Mouse (Mus musculus): ENCODE results near the gene Tnn.

Tnn gene

GRCm38 (mm10) chr1:160153480-160153879, at the start of gene Tnn:
Gene Tnn (minus strand): TSS chr1:160153580.
- DNase-seq (ENCODE audit: low spot score in 2 of 2): no peak

DNA sequence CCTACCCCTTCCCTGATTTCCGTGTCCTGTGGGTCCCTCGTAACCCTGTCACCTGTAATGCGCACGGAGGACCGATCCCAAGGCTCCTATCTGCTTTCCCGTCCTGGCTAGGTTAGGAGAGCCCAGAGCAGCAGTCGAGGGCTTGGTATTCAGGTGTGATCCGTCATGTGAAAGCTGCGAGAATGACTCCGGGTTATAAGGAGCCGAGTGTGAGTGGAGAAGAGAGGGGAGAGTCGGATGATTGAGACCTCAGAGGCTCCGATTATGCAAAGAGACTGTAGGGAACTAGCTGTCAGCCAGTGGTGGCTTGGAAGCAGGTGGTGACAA, 41.9 kb upstream of the Tnn start:
- no peak for DNase-seq (ENCODE audit: low spot score in 2 of 2)

DNA sequence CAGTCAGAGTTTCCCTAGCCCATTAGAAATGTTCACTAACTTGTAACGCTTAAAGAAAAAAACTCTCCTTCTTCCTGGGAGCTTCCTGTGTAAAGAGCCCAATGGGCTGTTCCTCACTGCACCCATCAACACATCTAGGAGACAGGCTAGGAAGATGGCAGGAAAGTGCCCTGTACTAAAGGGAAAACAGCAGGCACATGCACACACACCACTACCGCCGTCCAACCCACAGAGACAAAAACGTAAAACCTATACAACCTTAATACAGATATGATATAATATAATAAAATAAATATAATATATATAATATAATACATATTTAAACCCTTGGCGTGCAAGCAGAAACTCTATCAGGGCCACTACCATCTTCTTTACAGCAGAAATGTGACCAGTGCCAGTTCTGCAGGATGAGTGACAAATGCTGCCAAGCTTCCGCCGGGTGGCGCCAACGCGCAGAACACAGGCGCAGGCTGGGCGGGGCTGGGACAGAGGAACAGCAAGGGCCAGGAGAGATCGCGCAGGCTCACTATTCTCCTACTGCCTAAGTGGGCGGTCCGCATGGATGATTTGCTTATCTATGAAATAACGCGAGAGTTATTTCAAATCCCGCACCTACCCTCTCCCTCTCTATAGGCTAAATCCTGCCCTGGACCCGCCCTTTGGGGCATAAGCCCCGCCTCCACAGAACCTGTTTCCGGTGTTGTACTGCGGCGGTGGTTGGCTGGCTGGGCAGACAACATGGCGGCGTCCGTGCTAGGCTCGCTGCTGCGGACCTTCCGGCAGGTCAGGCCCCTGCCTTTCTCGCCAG, 41.4 kb upstream of the Tnn start, which contains the start of gene Mrps14:
Gene Mrps14, plus strand, starts transcription at position 687 of the 808 bp plus-strand sequence.
- DNase-seq (ENCODE audit: low spot score in 2 of 2): peak; percentile 97 to 99

DNA sequence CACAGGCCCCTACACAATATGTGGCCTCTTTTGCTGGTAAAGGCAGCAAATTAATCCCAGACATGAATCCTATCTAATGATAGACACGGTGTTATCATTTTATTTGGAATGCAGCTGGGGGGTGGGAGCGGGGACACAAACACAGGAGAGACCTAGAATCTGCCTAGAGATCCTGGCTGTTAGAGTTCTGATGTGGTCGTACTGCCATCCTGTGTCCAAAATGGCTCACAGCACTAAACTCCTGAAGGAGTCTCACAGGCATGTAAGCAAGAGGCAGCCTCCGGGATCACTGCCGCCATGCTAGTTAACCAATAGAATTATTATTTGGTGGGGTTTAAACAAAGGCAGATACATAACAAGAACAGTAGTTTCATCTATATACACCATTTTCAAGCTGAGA, 31.1 kb upstream of the Tnn start:
- no peak for DNase-seq (ENCODE audit: low spot score in 2 of 2)

DNA sequence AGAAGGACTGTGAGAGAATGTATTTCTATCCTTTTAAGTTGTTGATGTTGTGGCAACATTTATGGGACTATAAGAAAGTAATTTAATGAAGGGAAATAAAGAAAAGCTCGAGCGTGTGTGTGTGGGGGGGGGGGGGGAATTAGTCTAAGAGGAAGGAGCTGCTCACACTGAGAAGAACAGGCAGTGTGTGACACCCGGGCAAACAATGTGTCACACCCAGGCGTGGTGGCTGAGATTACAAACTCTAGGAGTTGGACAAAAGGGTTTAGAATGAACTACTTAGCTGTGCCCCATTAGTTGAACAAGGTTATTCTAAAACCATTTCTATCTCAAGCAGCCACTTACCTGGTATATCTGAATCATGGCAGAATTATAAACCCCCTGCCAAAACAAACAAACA, 27.8 kb upstream of the Tnn start:
- no peak for DNase-seq (ENCODE audit: low spot score in 2 of 2)

DNA sequence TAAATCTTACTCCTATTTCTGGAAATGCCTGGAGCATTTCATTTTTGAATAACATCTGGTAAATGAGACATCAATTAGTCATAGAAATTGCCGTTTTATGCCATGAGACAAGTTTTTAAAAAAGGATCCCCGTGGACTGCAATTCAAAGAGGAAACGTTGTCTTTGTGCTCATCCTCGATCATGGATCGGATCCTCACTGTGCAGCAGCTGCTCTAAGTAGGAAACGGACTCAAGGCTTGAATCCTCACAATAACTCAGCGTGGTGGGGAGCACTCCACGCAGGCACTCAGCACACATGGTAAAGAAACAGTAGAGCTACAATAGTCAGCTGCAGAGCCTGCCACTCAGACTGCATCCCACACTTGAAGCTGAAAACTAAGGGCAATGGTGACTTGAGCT, 23.5 kb upstream of the Tnn start:
- no peak for DNase-seq (ENCODE audit: low spot score in 2 of 2)

DNA sequence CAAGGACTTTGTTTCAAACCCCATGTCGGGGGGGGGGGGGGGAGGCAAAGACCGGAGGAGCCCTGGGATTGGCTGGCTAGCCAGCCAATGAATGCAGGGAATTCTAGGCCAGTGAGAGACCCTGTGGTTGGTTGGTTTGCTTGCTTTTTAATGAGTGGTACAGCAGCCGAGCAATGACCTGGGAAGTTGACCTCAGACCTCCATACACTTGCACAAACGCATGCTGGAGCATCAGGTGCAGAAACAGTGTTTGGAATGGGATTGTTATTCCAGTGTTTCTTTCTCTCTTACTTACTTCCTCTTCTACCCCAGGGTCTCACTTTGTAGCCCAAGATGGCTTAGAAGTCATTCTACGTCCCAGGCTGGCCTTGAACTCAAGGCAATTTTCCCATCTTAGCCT, 13.2 kb upstream of the Tnn start:
- no peak for DNase-seq (ENCODE audit: low spot score in 2 of 2)

DNA sequence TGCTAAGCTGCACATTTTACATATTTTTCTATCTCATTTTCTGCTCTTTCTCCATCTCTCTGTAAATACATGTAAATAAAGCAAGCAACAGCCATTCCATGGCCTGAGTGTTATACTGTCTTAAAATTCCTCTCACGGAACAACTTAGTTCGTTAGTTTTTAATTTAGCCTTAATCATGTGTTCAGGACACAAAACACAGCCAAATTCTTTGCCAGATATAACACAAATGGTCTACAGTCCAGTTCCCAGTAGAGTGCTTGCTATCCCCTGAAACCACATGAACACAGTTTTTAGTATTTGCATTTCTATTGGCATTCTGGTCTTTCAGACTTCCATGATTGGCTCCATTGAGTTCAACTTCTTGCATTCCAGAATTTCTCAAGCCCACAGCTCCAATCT, 4.8 kb upstream of the Tnn start:
- DNase-seq (ENCODE audit: low spot score in 2 of 2): no peak

DNA sequence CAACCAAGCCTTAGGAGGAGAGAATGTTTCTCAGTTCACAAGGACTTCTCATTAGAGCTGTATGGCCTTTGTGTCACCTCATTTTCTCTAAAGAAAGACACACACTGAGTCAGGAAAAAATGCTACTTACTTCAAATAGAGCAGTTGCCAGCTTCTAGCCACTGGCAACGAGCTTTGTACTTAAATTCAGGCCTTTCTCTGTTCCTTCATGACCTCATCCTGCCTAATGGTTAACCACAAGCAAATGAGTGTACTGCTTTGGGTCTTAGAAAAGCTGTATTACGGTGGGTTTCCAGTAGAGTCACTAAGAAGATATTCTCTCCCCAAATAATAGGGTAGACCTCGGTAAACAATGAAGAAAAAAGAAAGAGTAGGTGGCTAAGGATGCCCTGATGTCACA, 2.7 kb downstream of the Tnn start:
- DNase-seq (ENCODE audit: low spot score in 2 of 2): no peak

DNA sequence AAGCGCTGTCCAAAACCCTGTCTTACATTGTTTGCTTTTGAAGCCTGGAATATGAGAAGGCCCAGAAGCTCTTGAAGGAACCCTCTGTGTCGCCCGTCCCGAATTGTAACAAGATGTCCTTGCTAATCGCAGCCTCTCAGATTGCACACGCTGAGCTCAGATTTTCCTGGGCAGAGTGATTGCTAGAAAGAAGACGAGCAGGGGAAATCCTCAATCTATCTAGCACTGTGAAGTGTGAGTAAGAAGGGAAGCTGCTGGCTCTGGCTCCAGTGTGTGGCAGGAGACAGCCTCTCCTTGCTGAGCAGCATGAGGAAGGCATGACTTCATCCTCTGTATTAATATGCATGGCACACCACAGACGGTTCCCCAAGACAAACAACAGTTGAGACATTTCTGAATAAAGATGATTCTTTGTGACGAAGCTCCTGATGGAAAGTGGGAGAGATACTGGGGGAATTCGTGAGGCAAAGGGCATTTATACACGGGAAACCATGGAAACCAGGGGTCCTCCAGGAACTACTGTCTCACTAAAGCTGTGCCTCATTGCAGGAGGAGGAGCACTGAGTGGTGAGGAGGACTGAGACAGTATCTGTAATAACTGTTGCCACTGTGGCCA, 4.0 kb downstream of the Tnn start:
- DNase-seq (ENCODE audit: low spot score in 2 of 2): no peak

DNA sequence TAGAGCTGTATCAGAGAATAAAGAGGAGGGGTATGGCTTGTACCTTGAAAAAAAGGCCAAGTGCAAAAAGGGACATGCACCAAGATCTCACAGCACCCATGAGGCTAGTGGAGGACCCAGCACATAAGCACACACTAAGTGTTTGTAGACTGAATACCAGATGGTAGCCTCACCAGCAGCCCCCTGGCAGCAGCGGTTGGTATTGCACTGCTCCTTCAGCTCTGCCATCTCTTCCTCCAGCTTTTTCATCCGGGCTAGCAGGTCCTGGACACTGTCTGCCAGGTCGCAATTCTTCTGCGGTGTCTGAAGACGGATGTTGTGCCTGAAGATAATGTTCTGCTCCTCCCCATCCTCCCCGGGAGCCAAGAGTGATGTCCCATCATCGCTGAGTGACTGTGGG, 6.1 kb downstream of the Tnn start:
- DNase-seq (ENCODE audit: low spot score in 2 of 2): no peak

- DNase-seq (ENCODE audit: low spot score in 2 of 2): no peak
Measured at GRCm38 (mm10) chr1:160145606-160146005, 7.8 kb downstream of the Tnn start.

- no peak for DNase-seq (ENCODE audit: low spot score in 2 of 2)
Measured at GRCm38 (mm10) chr1:160144343-160144742, 9.0 kb downstream of the Tnn start.

DNA sequence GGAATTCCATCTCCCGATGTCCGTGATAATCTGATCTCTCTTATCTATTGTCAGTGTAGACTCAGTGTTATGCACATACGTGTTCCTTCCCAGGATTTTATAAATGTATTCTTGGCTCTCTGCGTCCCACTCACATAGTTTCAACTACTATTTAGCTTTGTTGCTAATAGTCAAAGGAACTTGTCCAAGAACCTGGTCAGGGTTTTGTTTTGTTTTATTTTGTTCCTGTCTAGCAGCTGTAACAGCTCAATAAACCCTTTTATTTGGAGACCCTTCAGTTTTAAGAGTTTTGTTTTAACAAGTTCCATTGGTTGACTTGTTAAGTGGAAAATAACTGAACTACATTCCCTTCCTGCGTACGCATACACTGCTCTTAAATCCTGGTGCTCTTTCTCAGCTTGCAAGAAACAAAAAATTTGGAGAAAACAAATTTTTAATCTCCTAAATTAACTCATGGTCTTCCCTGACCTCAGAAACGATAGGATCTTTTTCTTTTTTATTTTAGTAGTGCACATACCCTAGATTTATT, 17.0 kb downstream of the Tnn start:
- no peak for DNase-seq (ENCODE audit: low spot score in 2 of 2)

DNA sequence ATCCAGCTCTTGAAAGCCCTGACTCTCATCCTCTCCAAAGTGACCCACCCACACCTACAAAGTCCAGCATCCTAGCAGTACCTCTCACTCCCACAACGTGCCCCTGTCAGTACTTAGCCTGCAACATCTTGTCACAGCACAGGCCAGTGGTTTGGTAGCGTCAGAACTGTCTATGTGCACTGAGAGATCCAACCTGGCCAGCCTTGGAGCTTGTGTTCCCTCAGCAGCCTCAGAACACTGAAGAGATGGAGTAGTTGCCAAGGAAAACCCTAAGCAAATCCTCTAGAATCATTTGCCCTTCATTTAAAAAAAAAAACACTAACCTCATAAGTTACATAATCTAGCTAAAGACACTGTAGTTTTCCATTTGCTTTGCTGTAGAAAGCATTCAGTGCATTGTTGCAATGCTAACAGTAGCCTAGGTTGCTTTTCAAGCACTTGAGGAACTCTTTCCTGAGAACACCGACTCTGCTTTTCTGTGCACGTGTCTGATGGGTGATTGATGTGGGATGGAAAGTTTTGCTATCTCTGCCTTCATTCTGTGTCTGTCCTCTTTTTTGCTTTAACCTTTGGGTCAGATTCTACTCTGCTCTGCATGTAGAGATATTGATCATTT, 19.8 kb downstream of the Tnn start:
- no peak for DNase-seq (ENCODE audit: low spot score in 2 of 2)

DNA sequence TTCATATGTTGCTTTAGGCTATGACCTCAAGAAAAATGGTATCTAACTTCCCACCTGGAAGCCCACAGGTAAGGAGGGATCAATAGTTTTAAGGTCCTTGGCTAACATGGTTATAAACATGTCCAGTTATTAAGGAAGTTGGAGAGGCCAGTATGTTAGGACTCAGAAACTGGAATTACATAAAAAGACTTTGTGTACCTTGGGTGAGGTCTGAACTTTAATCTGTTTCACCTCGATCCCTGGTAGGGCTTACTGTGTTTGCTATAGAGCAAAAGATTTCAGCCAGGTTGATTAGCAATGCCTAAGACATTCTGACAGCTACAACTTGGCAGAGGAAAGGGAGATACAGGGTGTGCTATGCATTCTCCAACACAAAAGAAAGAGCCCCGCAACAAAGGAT, 29.4 kb downstream of the Tnn start:
- no peak for DNase-seq (ENCODE audit: low spot score in 2 of 2)

- DNase-seq (ENCODE audit: low spot score in 2 of 2): no peak
Measured at GRCm38 (mm10) chr1:160108604-160109003, 44.8 kb downstream of the Tnn start.

GRCm38 (mm10) chr1:160105426-160105825, 48.0 kb downstream of the Tnn start:
- DNase-seq (ENCODE audit: low spot score in 2 of 2): no peak

DNA sequence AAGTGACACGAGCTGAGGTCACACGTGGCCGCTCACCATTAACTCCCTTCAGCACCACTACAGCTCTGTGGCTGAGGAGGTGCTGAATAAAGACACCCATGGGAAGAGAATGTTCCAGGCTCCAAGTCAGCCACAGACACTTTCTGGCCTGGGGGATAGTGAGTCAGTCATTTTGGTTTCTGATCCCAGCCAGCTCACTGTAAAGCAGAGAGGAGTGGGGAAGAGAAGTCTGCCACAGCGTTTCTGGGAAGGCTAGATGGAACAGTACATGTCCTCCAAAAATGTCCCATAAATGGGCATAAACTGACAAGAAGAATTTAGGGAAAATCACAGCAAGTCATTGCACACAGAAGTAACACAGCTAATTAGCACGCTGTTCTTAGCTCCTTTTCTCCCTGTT, 52.4 kb downstream of the Tnn start:
- DNase-seq (ENCODE audit: low spot score in 2 of 2): no peak

GRCm38 (mm10) chr1:160099659-160100302, 53.6 kb downstream of the Tnn start:
- no peak for DNase-seq (ENCODE audit: low spot score in 2 of 2)

DNA sequence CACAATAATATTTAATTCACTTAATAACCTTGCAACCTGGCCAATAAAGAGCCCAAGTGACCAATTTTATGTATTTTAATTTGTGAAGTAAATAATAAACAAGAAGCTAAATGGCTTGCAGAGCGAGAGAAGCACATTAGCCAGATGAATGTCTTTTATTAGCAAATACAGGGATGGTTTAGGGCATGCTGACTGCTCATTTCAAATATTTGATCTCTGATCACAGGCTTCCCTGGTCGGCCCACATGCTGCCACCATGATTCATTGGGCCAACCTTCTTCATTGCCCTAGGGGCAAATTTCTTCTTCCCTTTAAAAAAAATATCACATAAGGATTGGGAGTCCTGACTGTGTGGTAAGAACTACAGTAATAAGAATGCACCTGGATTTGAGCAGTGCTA, 66.7 kb downstream of the Tnn start:
- DNase-seq (ENCODE audit: low spot score in 2 of 2): no peak

DNA sequence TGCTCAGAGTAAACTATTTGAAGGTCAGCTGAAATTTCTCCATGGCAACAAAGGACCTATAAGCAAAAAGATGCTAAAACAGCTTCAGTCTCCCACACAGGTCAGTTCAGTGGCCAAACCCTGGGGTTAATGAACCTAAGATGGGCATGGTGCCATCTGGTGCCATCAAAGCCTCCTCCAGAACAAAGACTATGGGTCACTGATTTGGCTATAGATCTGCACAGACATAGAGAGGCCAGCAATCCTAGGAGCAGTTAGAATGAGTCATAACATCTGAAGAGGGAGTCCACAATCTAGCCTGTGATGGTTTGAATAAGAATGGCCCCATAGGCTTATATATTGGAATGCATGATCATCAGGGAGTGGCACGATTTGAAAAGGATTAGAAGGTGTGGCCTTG, 69.1 kb downstream of the Tnn start:
- no peak for DNase-seq (ENCODE audit: low spot score in 2 of 2)

DNA sequence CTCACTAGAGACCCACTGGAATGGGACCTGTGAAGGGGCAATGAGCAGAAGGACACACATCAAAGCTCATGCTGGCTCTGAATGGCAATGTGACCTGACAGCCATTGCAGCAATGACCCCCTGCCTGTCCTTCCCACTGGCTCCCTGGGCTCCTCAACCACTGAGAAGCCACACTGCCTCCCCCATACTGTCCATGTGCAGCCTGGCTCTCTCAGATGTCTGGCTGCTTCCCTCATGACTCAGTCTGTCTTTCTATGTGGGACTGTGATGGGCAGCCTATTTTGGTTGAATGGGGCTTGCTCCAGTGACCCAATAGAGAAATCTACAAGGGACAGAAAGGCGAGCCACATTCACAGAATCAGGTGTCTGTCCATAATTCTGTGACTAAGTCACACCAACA, 70.7 kb downstream of the Tnn start:
- DNase-seq (ENCODE audit: low spot score in 2 of 2): no peak

Measured in spleen, postnatal 10 days (tissue).